Mouse (Mus musculus): Measurements from ENCODE around the gene Slc43a1. TPM values are rescaled to one million over a fixed set of nuclear protein-coding genes. Genes with fewer than 3 reads are reported as not detected.
"Not testable (repeated sequence)": the region's sequence is repeated elsewhere in the genome, so short reads cannot be mapped to it uniquely, and the experiment has no call there.

Gene Slc43a1
- polyA plus RNA-seq, 1 experiment from 2014 or later: 28.0 TPM

DNA sequence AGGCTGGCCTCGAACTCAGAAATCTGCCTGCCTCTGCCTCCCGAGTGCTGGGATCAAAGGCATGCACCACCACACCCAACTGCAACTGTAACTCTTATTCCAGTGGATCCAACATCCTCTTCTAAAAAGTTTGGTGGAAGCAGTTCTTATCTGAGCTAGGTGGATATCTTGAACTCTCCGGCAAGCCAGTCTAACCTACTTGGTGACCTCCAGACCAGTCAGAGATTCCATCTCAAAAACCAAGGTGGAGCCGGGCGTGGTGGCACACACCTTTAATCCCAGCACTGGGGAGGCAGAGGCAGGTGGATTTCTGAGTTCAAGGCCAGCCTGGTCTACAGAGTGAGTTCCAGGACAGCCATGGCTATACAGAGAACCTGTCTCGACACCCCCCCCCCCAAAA lies 58.0 kb downstream of the Slc43a1 start:
- not testable (repeated sequence) for H3K27ac ChIP-seq (replicated peaks; ENCODE audit: low read depth, low read length); H3K9me3 ChIP-seq (replicated peaks; ENCODE audit: control insufficient read depth, low read length); H3K27me3 ChIP-seq (ENCODE audit: control insufficient read depth, insufficient read depth, low read length); H3K36me3 ChIP-seq (replicated peaks; ENCODE audit: control insufficient read depth, insufficient read depth, low read depth, low read length); H3K9ac ChIP-seq (replicated peaks; ENCODE audit: low read length); DNase-seq (ENCODE audit: low spot score); H3K4me3 ChIP-seq (ENCODE audit: low read depth, low read length); H3K4me2 ChIP-seq (ENCODE audit: low read depth, low read length); H3K4me1 ChIP-seq (ENCODE audit: control insufficient read depth, insufficient read depth, low read length); ATAC-seq (replicated peaks; ENCODE audit: insufficient number of reproducible peaks, low FRiP score, low TSS enrichment, low read depth)
- WGBS: 89% methylated on average over 6 of the region's 6 CpGs

- no peak overlapping the region for H3K4me3 ChIP-seq (ENCODE audit: low read depth, low read length)
Observed at GRCm38 (mm10) chr2:84912722-84913121, 74.1 kb downstream of the Slc43a1 start.

More at GRCm38 (mm10) chr2:84912722-84913121, 74.1 kb downstream of the Slc43a1 start:
- no peak for DNase-seq (ENCODE audit: low spot score)
- no peak overlapping the region for H3K9ac ChIP-seq (replicated peaks; ENCODE audit: low read length)
- H3K4me2 ChIP-seq (ENCODE audit: low read depth, low read length): no peak overlapping the region
- H3K4me1 ChIP-seq (ENCODE audit: control insufficient read depth, insufficient read depth, low read length): no peaks in the 10 kb centered on the region
- H3K36me3 ChIP-seq (replicated peaks; ENCODE audit: control insufficient read depth, insufficient read depth, low read depth, low read length): no peaks in the 10 kb centered on the region
- H3K27me3 ChIP-seq (ENCODE audit: control insufficient read depth, insufficient read depth, low read length): no peaks in the 10 kb centered on the region
- 37% methylated on average over 3 of the region's 3 CpGs for WGBS
- H3K9me3 ChIP-seq (replicated peaks; ENCODE audit: control insufficient read depth, low read length): no peaks in the 10 kb centered on the region
- no peak for ATAC-seq (replicated peaks; ENCODE audit: insufficient number of reproducible peaks, low FRiP score, low TSS enrichment, low read depth)
- H3K27ac ChIP-seq (replicated peaks; ENCODE audit: low read depth, low read length): no peak overlapping the region

Other genes starting within 250 kb of the Slc43a1 start
- gene Ctnnd1, start 188.1 kb upstream of the Slc43a1 start, polyA plus RNA-seq (2014; fragmentation: Nextera tagmentation; extraction: Ambion mirVana): 39.3 and 40.6 TPM in 2 replicates
- gene Btbd18, start 179.8 kb upstream of the Slc43a1 start, polyA plus RNA-seq (2014; fragmentation: Nextera tagmentation; extraction: Ambion mirVana): 0.07 TPM in 2 replicates
- 446 and 475 TPM in 2 replicates for gene Selenoh, start 168.1 kb upstream of the Slc43a1 start, polyA plus RNA-seq (2014; fragmentation: Nextera tagmentation; extraction: Ambion mirVana)
- gene Gm28635, start 160.8 kb upstream of the Slc43a1 start, polyA plus RNA-seq (2014; fragmentation: Nextera tagmentation; extraction: Ambion mirVana): not detected in 2 replicates
- 62.1 and 68.2 TPM in 2 replicates for gene Med19, start 160.4 kb upstream of the Slc43a1 start, polyA plus RNA-seq (2014; fragmentation: Nextera tagmentation; extraction: Ambion mirVana)
- gene Tmx2, start 159.7 kb upstream of the Slc43a1 start, polyA plus RNA-seq (2014; fragmentation: Nextera tagmentation; extraction: Ambion mirVana): 150 and 152 TPM in 2 replicates
- 25.4 and 25.5 TPM in 2 replicates for gene Zdhhc5, start 123.7 kb upstream of the Slc43a1 start, polyA plus RNA-seq (2014; fragmentation: Nextera tagmentation; extraction: Ambion mirVana)
- 58.5 and 61.1 TPM in 2 replicates for gene Clp1, start 111.5 kb upstream of the Slc43a1 start, polyA plus RNA-seq (2014; fragmentation: Nextera tagmentation; extraction: Ambion mirVana)
- 6.2 and 6.6 TPM in 2 replicates for gene Ypel4, start 104.8 kb upstream of the Slc43a1 start, polyA plus RNA-seq (2014; fragmentation: Nextera tagmentation; extraction: Ambion mirVana)
- gene Gm19426, start 95.2 kb upstream of the Slc43a1 start, polyA plus RNA-seq (2014; fragmentation: Nextera tagmentation; extraction: Ambion mirVana): 5.9 and 6.4 TPM in 2 replicates
- 21.0 and 22.4 TPM in 2 replicates for gene Serping1, start 63.4 kb upstream of the Slc43a1 start, polyA plus RNA-seq (2014; fragmentation: Nextera tagmentation; extraction: Ambion mirVana)
- 30.6 and 36.1 TPM in 2 replicates for gene Ube2l6, start 40.0 kb upstream of the Slc43a1 start, polyA plus RNA-seq (2014; fragmentation: Nextera tagmentation; extraction: Ambion mirVana)
- gene Smtnl1, start 16.2 kb upstream of the Slc43a1 start, polyA plus RNA-seq (2014; fragmentation: Nextera tagmentation; extraction: Ambion mirVana): 0.11 and 0.20 TPM in 2 replicates
- gene Timm10, start 11.9 kb upstream of the Slc43a1 start, polyA plus RNA-seq (2014; fragmentation: Nextera tagmentation; extraction: Ambion mirVana): 45.9 and 50.0 TPM in 2 replicates
- 2.4 and 3.2 TPM in 2 replicates for gene Rtn4rl2, start 47.9 kb downstream of the Slc43a1 start, polyA plus RNA-seq (2014; fragmentation: Nextera tagmentation; extraction: Ambion mirVana)
- 37.2 and 38.9 TPM in 2 replicates for gene Slc43a3, start 97.7 kb downstream of the Slc43a1 start, polyA plus RNA-seq (2014; fragmentation: Nextera tagmentation; extraction: Ambion mirVana)
- gene Prg2, start 141.6 kb downstream of the Slc43a1 start, polyA plus RNA-seq (2014; fragmentation: Nextera tagmentation; extraction: Ambion mirVana): 0.60 and 0.78 TPM in 2 replicates
- gene Prg3, start 149.4 kb downstream of the Slc43a1 start, polyA plus RNA-seq (2014; fragmentation: Nextera tagmentation; extraction: Ambion mirVana): not detected in 2 replicates
- 409 TPM in 2 replicates for gene Ssrp1, start 198.4 kb downstream of the Slc43a1 start, polyA plus RNA-seq (2014; fragmentation: Nextera tagmentation; extraction: Ambion mirVana)
- gene P2rx3, start 198.6 kb downstream of the Slc43a1 start, polyA plus RNA-seq (2014; fragmentation: Nextera tagmentation; extraction: Ambion mirVana): 6.2 and 8.4 TPM in 2 replicates
- 9.3 and 12.2 TPM in 2 replicates for gene Tnks1bp1, start 209.2 kb downstream of the Slc43a1 start, polyA plus RNA-seq (2014; fragmentation: Nextera tagmentation; extraction: Ambion mirVana)

Measured in embryonic facial prominence, embryonic 11.5 days (tissue).